Mouse (Mus musculus): ENCODE data around the gene Blzf1.

Blzf1 gene
- long read RNA-seq, experiment 1, transcript Blzf1-203 (7 exons, 2,430 nt): major isoform, 22 of 29 reads
- long read RNA-seq, experiment 1, partial matches to known transcripts: 4 of 29 reads
- long read RNA-seq, experiment 1, other reads (novel, unspliced or antisense): 1 of 29 reads
- long read RNA-seq, experiment 2, transcript Blzf1-203 (7 exons, 2,430 nt): major isoform, 22 of 30 reads
- long read RNA-seq, experiment 2, partial matches to known transcripts: 2 of 30 reads
- long read RNA-seq, experiment 2, other reads (novel, unspliced or antisense): 3 of 30 reads

GRCm38 (mm10) chr1:164307124-164307751, at the start of gene Blzf1:
Gene Blzf1 (minus strand): TSS chr1:164307489.
- intact Hi-C loops (cut with DNase I): no loop called here

GRCm38 (mm10) chr1:164353443-164353842, 46.2 kb upstream of the Blzf1 start:
- intact Hi-C loops (cut with DNase I): no loop called here

- intact Hi-C loops (cut with DNase I): no loop called here
Observed at GRCm38 (mm10) chr1:164342161-164342560, 34.9 kb upstream of the Blzf1 start.

DNA sequence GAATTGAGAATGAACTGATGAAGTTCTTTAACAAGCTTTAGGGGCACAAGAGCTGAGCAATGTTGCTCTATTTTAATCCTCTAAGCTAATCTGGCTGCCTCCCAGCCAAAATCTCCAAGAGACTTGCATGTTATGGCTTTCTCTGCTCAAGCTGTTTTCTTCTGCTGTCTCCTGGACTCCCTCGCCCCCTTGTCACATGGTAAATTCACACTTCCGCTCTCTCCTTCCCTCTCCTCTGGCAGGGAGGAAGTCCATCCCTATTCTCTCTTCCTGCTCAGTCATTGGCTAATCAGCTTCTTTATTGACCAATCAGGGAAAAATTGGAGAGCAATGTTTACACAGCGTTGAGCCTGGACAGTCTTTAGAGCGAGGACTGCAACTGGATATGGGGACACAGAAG, 28.6 kb upstream of the Blzf1 start:
- intact Hi-C loops (cut with DNase I): no loop called here

DNA sequence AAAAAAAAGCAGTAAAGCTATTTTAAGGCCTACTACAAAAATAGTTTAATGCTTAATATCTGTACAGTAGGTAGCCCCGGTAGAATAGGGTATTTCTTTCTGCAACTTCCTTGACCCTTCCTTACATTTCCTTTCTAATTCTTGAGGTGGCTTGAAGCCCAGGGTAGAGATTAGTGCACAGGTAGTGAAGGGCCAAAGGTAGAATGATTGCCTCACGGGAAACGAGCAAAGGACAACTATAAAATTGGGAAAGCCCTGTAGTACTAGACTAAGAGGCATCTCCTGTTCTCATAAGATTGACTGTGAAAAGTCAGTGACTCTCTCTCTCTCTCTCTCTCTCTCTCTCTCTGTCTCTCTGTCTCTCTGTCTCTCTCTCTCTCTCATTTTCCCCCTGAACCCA, 28.1 kb upstream of the Blzf1 start:
- intact Hi-C loops (cut with DNase I): no loop called here

- intact Hi-C loops (cut with DNase I): no loop called here
Observed at GRCm38 (mm10) chr1:164332559-164332958, 25.3 kb upstream of the Blzf1 start.

DNA sequence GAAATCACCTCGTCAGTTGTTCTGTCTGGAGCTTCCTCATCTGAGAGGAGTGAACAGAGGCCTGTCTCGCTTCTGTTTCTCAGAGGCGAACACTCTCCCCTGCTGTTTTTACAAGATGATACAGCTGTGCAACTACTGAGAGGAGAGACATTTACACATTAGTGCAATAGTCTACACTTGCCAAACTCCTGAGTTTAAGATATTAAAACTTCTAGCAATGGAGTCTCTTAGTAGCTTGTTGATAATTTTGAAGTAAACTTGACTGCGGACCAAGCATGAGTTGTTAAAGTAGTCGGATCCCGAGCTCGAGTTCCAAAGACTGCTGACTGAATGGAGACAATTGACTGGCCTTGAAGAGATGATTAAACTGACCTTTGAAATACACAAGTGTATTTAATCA, 20.5 kb upstream of the Blzf1 start:
- intact Hi-C loops (cut with DNase I): no loop called here

GRCm38 (mm10) chr1:164326600-164327155, 19.4 kb upstream of the Blzf1 start:
- intact Hi-C loops (cut with DNase I): no loop called here

DNA sequence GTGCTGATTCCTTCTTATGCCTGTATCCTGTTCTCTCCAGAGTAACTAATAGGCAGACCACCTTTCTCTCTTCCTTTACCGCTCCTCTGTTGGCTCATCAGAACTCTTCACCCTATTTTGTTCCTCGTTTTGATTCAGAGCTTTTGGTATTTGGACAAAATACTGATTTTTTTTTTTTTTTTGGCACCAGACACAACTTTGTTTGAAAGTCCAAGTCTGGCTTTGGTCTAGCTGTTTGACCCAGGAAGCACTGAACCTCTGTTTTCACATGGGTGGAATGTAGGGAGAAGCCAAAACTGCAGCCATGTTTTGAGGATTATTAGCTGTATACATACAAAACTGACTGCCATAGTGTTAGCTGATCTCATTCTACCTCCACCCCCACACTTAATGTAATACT, 17.6 kb upstream of the Blzf1 start:
- intact Hi-C loops (cut with DNase I): no loop called here

GRCm38 (mm10) chr1:164324221-164324620, 16.9 kb upstream of the Blzf1 start:
- intact Hi-C loops (cut with DNase I): no loop called here

DNA sequence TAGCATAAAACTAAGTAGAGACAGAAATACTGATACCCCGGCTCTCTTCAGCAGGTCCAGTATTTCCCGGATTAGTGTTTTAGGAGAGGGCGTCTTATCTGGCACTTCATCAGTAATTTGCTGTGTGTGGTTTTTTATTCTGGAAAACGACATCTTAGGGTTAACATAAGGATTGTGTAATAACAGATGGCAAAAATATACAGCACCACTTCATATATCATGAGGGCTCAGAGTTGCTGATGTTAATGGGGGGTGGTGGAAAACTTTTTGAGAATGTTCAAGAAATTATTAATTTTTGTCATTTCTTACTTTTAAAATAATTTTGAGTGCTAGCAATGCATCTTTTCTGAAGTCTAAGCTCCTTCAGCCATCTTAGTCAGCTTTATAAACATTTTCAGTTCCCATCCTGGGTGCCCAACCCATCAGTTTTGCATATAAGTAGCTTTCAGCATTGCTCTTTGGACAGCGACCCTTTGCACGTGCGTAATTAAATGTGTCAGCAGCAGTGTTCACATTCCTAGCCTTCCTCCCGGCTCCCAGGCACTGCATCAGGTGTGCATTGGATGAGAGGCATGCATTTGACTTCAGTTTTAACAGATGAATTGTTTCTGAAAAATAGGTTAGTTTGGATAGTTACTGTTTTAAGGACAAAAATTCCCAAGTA, 15.8 kb upstream of the Blzf1 start:
- intact Hi-C loops (cut with DNase I): no loop called here

GRCm38 (mm10) chr1:164321408-164321807, 14.1 kb upstream of the Blzf1 start:
- intact Hi-C loops (cut with DNase I): no loop called here

GRCm38 (mm10) chr1:164320731-164321130, 13.4 kb upstream of the Blzf1 start:
- intact Hi-C loops (cut with DNase I): no loop called here

- intact Hi-C loops (cut with DNase I): loop anchor here (5.0 kb wide), 2 partner anchors 718 to 803 kb away; no protein-coding TSS in a partner anchor
Observed at GRCm38 (mm10) chr1:164319542-164320140, 12.4 kb upstream of the Blzf1 start.

DNA sequence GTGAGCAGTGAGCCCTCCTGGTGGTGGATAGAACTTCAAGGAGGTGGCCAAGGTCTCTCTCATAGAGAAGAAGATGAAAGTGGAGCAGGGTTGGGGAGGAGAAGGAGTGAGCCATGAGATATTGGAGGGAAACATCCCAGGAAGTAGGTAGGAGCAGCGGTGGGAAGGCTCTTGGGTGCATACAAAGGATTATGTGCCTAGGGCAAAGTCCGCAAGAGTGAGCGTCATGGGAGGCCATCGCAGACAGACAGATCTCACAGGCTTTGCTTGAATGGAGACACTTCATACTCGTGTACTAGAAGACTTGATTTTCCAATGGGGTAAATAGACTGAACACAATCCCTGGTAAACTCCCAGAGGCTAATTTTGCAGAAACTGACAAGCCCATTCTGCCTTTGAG, 11.2 kb upstream of the Blzf1 start:
- intact Hi-C loops (cut with DNase I): loop anchor here (5.0 kb wide), 2 partner anchors 719 to 804 kb away; no protein-coding TSS in a partner anchor

- intact Hi-C loops (cut with DNase I): loop anchor here (5.0 kb wide), 2 partner anchors 720 to 805 kb away; no protein-coding TSS in a partner anchor
Observed at GRCm38 (mm10) chr1:164317261-164317660, 10.0 kb upstream of the Blzf1 start.

DNA sequence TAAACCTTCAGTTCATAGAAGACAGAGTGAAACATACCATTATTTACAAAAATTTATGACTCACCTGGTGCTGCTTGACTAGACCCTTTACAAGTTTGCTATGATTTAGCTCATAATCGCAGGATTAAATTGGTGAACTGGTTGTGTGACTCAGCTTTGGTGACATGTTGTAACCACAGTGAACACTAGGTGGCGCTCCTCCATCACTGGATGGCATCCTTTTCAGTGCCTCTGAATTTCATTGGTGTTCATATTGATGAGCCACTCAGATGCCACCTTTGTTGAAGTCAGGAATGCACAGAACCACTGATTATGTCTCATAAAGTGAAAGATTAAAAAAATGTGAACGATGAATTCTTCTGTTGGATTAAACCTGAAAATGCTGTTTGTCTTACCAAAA, 9.4 kb upstream of the Blzf1 start:
- intact Hi-C loops (cut with DNase I): loop anchor here (5.0 kb wide), 2 partner anchors 721 to 806 kb away; no protein-coding TSS in a partner anchor

DNA sequence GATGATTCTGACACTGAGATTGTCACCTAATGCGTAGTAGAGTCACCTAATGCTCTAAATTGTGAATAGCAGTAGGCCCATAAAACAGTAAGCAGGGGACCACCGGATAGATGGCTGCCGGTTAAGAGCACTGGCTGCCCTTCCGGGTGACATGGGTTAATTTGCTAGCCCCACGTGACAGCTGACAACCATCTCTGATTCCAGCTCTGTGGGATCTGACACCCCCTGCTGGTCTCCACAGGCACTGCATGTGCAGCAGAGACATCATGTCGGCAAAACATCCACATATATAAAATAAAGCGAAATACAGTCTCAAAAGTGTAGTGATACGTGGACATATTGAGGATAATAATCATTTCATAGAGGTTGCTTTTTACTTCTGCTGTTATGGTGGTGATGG, 8.0 kb upstream of the Blzf1 start:
- intact Hi-C loops (cut with DNase I): loop anchor here (5.0 kb wide), 2 partner anchors 722 to 807 kb away; no protein-coding TSS in a partner anchor

GRCm38 (mm10) chr1:164314085-164314484, 6.8 kb upstream of the Blzf1 start:
- intact Hi-C loops (cut with DNase I): no loop called here

DNA sequence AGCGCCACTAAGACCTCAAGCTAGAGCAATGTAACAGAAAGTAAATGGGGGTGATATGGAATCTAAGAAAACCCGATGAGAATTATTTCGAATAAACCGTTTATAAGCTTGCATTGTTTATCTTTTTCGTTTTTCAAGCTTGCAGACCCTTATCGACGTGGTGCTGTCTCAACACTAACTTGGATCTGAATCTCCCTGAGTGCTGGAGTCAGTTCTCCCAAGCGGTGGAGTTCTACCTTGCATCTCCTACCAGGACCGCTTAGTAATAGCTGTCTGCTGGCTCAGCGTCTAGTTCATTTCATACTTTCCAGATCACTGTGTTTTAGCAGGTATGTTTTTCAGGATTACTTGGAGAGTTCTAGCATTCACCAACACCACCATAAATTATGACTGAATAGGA, 633 bp upstream of the Blzf1 start:
- intact Hi-C loops (cut with DNase I): no loop called here

DNA sequence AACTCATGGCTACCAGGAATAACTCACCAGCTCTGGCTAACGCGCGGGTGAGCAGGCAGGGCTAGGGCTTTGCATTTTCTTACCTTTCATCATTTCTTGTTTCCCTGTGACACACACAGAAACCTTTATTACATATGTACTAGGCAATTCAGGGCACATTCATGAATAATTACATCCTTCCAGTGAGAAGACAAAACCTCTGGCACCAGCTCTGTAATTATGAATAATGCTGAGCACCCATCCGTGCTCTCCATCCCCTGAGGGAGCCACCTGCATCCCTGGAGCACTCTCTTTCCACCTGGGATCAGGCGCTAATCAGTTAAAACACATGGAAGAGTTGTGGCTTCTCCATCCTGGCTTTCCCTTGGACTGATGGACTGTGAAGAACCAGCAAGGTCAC, 3.5 kb downstream of the Blzf1 start, which contains the start of gene Nme7:
TSS of gene Nme7 (plus strand) at position 301 of the 400 bp plus-strand sequence.
- intact Hi-C loops (cut with DNase I): no loop called here

All from adrenal gland (tissue).